Mouse (Mus musculus) heart, embryonic 14.5 days (tissue): ENCODE measurements around the gene Lrrc15. TPM values are rescaled to one million over a fixed set of nuclear protein-coding genes. Genes with fewer than 3 reads are reported as not detected.
A peak's percentile ranks its signal among the peaks of the same experiment; 100 is the strongest.

Source experiments
- ATAC-seq: fragments of 200-750 bp; cut with Nextera tagmentation; 2 replicates; pipeline ENCODE4 v1.8.0; 2017; ENCODE audit warnings: low read depth, moderate TSS enrichment; ENCODE audit not compliant: insufficient number of reproducible peaks, insufficient read depth, low FRiP score
- H3K27ac ChIP-seq, 2 experiments: fragments of 200-500 bp in 1 of 2; fragments of 300-500 bp in 1 of 2; sonication (generic) in 1 of 2; replicated peaks in 1 of 2; 2 replicates each; pipeline ENCODE4 v1.5.1; 2012 to 2014; ENCODE audit warnings: low read depth in 2 of 2, low read length in 2 of 2, control low read depth in 1 of 2, mild to moderate bottlenecking in 1 of 2, mixed read lengths in 1 of 2; ENCODE audit not compliant: control insufficient read depth in 1 of 2, insufficient read depth in 1 of 2
- H3K27me3 ChIP-seq: fragments of 300-500 bp; sonication (generic); 2 replicates; pipeline ENCODE4 v1.6.1; 2014; ENCODE audit warnings: mild to moderate bottlenecking, low read length, control low read depth; ENCODE audit not compliant: control insufficient read depth, insufficient read depth
- H3K36me3 ChIP-seq: fragments of 300-500 bp; sonication (generic); 2 replicates; pipeline ENCODE4 v1.6.1; 2014; ENCODE audit warnings: mild to moderate bottlenecking, control low read depth, low read length, mixed read lengths; ENCODE audit not compliant: control insufficient read depth, insufficient read depth
- H3K4me1 ChIP-seq, 2 experiments: fragments of 200-500 bp in 1 of 2; fragments of 300-500 bp in 1 of 2; sonication (generic) in 1 of 2; 2 replicates each; pipeline ENCODE4 v1.6.1; 2012 to 2014; ENCODE audit warnings: low read length in 2 of 2, control low read depth in 1 of 2, mixed read lengths in 1 of 2; ENCODE audit not compliant: control insufficient read depth in 2 of 2, insufficient read depth in 2 of 2
- H3K4me2 ChIP-seq: fragments of 300-500 bp; sonication (generic); 2 replicates; pipeline ENCODE4 v1.6.1; 2014; ENCODE audit warnings: mild to moderate bottlenecking, low read length
- H3K4me3 ChIP-seq, 2 experiments: fragments of 200-500 bp in 1 of 2; fragments of 300-500 bp in 1 of 2; sonication (generic) in 1 of 2; 2 replicates each; pipeline ENCODE4 v1.5.1; 2012 to 2014; ENCODE audit warnings: low read length in 2 of 2, mild to moderate bottlenecking in 2 of 2, control low read depth in 1 of 2, low read depth in 1 of 2, moderate library complexity in 1 of 2; ENCODE audit not compliant: control insufficient read depth in 1 of 2, insufficient read depth in 1 of 2
- H3K9ac ChIP-seq: fragments of 300-500 bp; sonication (generic); 2 replicates; pipeline ENCODE4 v1.6.1; 2014; ENCODE audit warnings: mild to moderate bottlenecking, low read length
- H3K9me3 ChIP-seq: fragments of 300-500 bp; sonication (generic); 2 replicates; pipeline ENCODE4 v1.6.1; 2016; ENCODE audit warnings: low read length, control low read depth; ENCODE audit not compliant: control insufficient read depth
- WGBS: fragments of 180-500 bp; shearing (Covaris S2); extraction: QIAGEN DNeasy Blood & Tissue Kit; methylation state at CpG from one replicate; pipeline ENCODE4 v1.1.7; 2014; 5-methylcytosine and 5-hydroxymethylcytosine counted together
- polyA plus RNA-seq: library from polyadenylated mRNA; unstranded; fragments of >200 nt; fragmentation: Nextera tagmentation; extraction: Ambion mirVana; gene quantifications from 2 replicates; pipeline ENCODE4 v1.2.1, GENCODE M21; 2014

Lrrc15 gene
- polyA plus RNA-seq, 1 experiment from 2014 or later = 0.19 TPM

DNA sequence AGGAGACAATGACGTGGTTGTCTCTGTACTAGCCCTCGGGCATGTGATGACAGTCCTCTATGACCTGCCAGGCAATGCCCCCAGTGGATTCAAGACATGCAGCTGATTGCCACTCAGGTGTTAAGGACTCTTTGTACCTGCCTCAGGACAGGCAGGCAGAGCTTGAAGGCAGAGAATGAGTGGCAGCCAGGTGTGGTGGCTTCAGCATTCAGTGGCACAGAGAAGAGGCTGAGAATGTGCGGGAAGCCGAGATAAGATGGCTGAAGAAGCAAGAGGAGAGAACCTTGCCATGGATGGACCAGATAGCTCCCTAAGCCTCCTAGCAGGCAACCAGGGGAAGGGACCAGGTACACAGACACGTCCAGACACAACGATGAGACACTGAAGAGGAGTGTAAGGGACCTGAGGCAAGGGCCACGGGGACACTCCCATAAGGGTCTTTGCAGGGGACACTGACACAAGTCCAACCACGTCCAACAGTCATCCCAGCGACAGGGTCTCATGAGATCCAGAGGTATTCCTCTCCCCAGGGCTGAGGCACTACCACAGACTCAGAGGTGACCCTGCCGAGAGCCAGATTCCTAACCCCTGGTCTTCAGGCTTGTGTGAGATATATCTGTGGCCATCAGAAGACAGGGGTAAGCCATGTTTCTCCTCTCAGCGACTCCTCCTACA is 13.7 kb upstream of the Lrrc15 start:
- no peak for ATAC-seq
- H3K4me2 ChIP-seq = no peak overlapping the region
- 0 out of 2 replicates have a peak, but pooled peaks cover 13% of the 10 kb centered on the region for H3K27me3 ChIP-seq
- H3K9me3 ChIP-seq = no peaks in the 10 kb centered on the region
- no peak overlapping the region for H3K27ac ChIP-seq
- H3K4me3 ChIP-seq = no peak overlapping the region
- 76% methylated on average over 11 of the region's 11 CpGs for WGBS
- no peaks in the 10 kb centered on the region for H3K4me1 ChIP-seq
- no peak overlapping the region for H3K9ac ChIP-seq
- no peaks in the 10 kb centered on the region for H3K36me3 ChIP-seq

DNA sequence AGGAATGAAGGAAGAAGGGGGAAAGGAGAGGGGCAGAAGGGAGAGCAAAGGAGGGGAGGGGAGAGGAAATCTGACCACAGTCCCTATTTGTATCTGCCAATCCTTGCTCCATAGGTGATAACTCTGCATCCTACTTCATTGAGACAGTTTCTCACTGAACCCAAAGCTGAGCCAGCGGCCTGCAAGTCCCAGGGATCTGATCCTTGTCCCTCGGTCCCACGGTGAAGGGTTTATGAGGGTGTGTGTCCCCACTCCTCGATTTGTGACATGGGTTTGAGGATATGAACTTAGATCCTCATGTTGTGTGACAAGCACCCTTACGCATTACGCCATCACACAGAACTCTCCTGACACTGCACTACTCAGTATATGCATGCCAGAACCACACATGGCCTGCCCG is 12.1 kb upstream of the Lrrc15 start:
- no peaks in the 10 kb centered on the region for H3K4me1 ChIP-seq

DNA sequence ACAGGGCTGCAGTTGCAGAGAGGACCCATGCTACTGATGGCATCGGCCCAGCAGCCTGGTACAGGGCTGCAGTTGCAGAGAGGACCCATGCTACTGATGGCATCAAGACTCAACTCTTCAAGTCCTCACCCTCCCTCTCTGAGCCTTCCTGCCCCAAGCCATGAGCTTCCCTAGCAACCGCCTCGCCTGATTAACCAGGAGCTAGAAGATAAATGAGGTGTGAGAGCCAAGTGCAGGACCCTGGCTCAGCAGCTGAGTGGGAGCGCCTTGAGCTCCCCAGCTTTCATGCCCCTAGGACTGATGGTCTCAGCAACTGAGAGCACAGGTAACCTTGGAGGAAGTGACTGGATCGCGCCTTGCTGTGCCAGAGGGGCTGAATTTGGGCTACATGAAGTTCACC is 7.4 kb upstream of the Lrrc15 start:
- Histone ChIP-seq H3K9me3 (no peaks in the 10 kb centered on the region), H3K27me3 (no peaks in the 10 kb centered on the region; the same call in 1 of the 2 replicates), H3K4me2 (no peak overlapping the region), H3K4me1 (no peaks in the 10 kb centered on the region), H3K4me3 (no peak overlapping the region), H3K27ac (no peak overlapping the region), H3K9ac (no peak overlapping the region), H3K36me3 (no peaks in the 10 kb centered on the region)
- no peak for ATAC-seq
- 75% methylated on average over 6 of the region's 6 CpGs for WGBS

More for the DNA sequence above, 12.1 kb upstream of the Lrrc15 start:
- WGBS = 87% methylated on average over 7 of the region's 7 CpGs
- Histone ChIP-seq H3K36me3 (no peaks in the 10 kb centered on the region), H3K4me2 (no peak overlapping the region), H3K9ac (no peak overlapping the region), H3K9me3 (no peaks in the 10 kb centered on the region), H3K27me3 (0 out of 2 replicates have a peak, but pooled peaks cover 4% of the 10 kb centered on the region), H3K4me3 (no peak overlapping the region), H3K27ac (no peak overlapping the region)
- ATAC-seq = no peak

DNA sequence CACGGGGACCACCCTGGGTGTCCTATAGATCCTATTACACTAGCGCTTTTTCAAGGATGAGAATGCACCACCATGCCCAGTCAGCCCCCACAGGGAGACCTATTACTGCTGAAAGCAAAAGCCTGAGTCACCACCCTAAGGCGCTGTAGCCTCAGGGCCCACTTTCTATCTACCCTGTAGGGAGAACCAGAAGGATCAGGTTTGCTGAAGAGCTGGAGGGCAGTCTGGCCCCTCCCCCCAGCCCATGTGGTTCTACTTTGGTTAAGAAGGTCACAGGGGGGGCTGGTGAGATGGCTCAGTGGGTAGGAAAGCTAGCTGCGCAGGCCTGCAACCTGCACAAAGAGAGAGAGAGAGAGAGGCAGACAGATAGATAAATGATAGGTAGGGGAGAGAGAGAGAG is 2.6 kb upstream of the Lrrc15 start:
- H3K4me2 ChIP-seq = no peak overlapping the region
- WGBS = 74% methylated on average over 4 of the region's 4 CpGs
- H3K27me3 ChIP-seq = peaks cover 39% of the 10 kb centered on the region

DNA sequence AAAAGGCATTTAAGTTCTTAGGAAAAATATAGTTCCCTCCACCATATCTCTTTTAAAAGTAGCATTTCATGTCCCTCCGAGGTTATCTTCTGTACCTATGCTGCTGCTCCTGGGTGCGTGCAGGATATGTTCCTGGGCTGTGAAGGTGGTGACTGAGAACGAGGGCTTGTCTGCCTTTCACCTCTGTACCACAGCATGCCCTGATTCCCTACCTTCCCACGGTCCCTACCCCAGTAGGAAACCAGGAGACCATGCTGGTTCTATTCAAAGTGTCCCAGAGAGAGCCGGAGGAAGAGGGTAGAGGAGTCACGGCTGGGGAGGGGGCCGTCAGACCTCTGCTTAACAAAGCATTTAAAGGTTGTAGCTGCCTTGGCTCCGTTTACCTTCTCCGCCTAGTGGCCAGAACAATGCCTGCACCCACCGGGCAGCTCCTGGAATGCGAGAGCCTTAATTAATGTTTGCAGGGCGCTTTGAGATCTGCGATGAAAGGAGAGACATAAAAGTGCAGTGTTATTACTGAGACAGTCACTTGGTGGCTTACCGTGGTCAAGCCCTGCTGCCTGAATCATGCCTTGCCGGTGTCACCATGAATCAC is 784 bp upstream of the Lrrc15 start:
- peaks cover 39% of the 10 kb centered on the region for H3K27me3 ChIP-seq
- H3K36me3 ChIP-seq = no peaks in the 10 kb centered on the region
- H3K9ac ChIP-seq = no peak overlapping the region
- no peak for ATAC-seq
- 3% methylated on average over 15 of the region's 15 CpGs for WGBS
- no peaks in the 10 kb centered on the region for H3K9me3 ChIP-seq
- no peak overlapping the region for H3K27ac ChIP-seq
- H3K4me1 ChIP-seq = peaks cover 2 to 6% of the 10 kb centered on the region in 2 experiments; a peak in 2 of 4 replicates
- 0 out of 4 replicates have a peak overlapping the region, but pooled peaks of 1 of the 2 experiments have one; percentile 18 for H3K4me3 ChIP-seq
- peak overlapping the region; percentile 63 for H3K4me2 ChIP-seq

More for the DNA sequence above, 2.6 kb upstream of the Lrrc15 start:
- H3K4me1 ChIP-seq = peaks cover under 1 to 6% of the 10 kb centered on the region in 2 experiments; a peak in 2 of 4 replicates
- H3K9ac ChIP-seq = no peak overlapping the region
- H3K27ac ChIP-seq = no peak overlapping the region
- no peaks in the 10 kb centered on the region for H3K36me3 ChIP-seq
- ATAC-seq = no peak
- no peak overlapping the region for H3K4me3 ChIP-seq
- H3K9me3 ChIP-seq = no peaks in the 10 kb centered on the region

DNA sequence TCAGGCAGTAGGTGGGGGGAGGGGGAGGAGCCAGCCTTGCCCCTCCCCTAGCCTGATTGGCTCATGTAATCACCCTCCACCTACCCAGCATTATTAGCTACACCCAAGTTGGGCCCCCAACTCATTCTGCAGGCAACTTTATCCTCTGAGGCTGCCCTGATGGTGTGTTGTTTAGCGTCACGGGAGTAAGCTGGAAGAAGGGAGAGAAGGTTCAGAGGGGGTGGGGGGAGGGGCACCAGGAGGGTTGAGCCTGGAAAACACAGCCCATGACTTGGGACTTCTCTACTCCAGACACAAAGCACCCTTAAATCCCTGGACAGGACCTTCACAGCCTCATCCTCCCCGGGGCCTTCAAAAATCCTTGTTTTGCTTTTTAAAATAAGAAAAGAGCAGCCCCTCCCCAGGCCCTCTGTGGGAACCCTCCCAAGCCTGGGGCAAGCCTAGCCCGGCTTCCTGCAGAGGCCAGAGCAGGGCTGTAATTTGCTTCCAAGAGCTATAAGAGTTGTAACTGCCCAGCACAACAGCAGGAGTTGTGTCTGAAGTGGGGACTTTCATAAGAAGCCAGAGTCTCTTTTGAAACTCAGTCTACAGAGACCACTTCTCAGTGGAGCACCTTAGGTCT is 2.3 kb downstream of the Lrrc15 start:
- Histone ChIP-seq H3K4me1 (peaks cover 2 to 6% of the 10 kb centered on the region in 2 experiments; a peak in 2 of 4 replicates), H3K27ac (no peak overlapping the region), H3K4me2 (no peak overlapping the region)

DNA sequence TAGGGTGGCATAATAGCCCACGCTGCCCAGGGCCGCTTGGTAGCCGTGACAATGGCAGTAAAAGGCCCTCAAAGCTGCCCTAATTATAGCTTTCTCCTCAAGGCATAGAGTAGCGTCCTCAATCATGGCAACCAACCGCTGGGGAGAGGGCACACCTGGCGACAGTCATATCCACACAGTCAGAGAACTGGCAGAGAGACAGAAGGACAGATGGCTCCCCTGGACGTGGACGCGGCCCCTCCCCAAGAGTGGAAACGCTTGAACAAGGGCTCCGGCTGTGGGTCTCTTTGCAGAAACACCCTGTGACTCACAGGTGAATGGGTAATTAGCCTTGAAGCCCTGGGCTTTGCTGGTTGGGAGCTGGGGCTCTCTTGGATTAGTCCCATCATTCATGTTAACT is 4.7 kb downstream of the Lrrc15 start:
- Histone ChIP-seq H3K4me3 (no peak overlapping the region), H3K4me1 (peaks cover 7 to 9% of the 10 kb centered on the region in 2 experiments; a peak in 3 of 4 replicates), H3K4me2 (no peak overlapping the region), H3K9ac (no peak overlapping the region), H3K27ac (no peak overlapping the region), H3K36me3 (no peaks in the 10 kb centered on the region), H3K27me3 (peaks cover 23% of the 10 kb centered on the region), H3K9me3 (no peaks in the 10 kb centered on the region)
- 84% methylated on average over 11 of the region's 11 CpGs for WGBS
- ATAC-seq = no peak

More for the DNA sequence above, 2.3 kb downstream of the Lrrc15 start:
- WGBS = 11% methylated on average over 4 of the region's 4 CpGs
- peaks cover 39% of the 10 kb centered on the region for H3K27me3 ChIP-seq
- no peak overlapping the region for H3K9ac ChIP-seq
- no peak for ATAC-seq
- no peaks in the 10 kb centered on the region for H3K36me3 ChIP-seq
- H3K4me3 ChIP-seq = no peak overlapping the region
- no peaks in the 10 kb centered on the region for H3K9me3 ChIP-seq
